Mouse (Mus musculus) intestine, embryonic 14.5 days (tissue): Measurements from ENCODE around the gene Rab40c. TPM values are rescaled to one million over a fixed set of nuclear protein-coding genes. Genes with fewer than 3 reads are reported as not detected.

Source experiments
- ATAC-seq: fragments of 200-750 bp; cut with Nextera tagmentation; replicated peaks from 2 replicates; pipeline ENCODE4 v1.8.0; 2017; ENCODE audit warnings: low read depth, moderate number of reproducible peaks, moderate TSS enrichment, moderate library complexity; ENCODE audit not compliant: low FRiP score, low TSS enrichment
- DNase-seq: peaks from one replicate; pipeline ENCODE4 v3.0.0-alpha.2; 2018; ENCODE audit warnings: low spot score
- H3K27ac ChIP-seq: fragments of 300-500 bp; sonication (generic); 2 replicates; pipeline ENCODE4 v1.5.1; 2014; ENCODE audit warnings: low read depth, mild to moderate bottlenecking, control low read depth
- H3K27me3 ChIP-seq: fragments of 300-500 bp; sonication (generic); replicated peaks from 2 replicates; pipeline ENCODE4 v1.6.1; 2014; ENCODE audit warnings: low read length, control low read depth; ENCODE audit not compliant: control insufficient read depth, insufficient read depth
- H3K36me3 ChIP-seq: fragments of 300-500 bp; sonication (generic); 2 replicates; pipeline ENCODE4 v1.6.1; 2014; ENCODE audit warnings: low read length, control low read depth; ENCODE audit not compliant: control insufficient read depth, insufficient read depth
- H3K4me1 ChIP-seq: fragments of 300-500 bp; sonication (generic); replicated peaks from 2 replicates; pipeline ENCODE4 v1.6.1; 2014; ENCODE audit warnings: low read length, control low read depth, mixed read lengths; ENCODE audit not compliant: control insufficient read depth, insufficient read depth
- H3K4me2 ChIP-seq: fragments of 300-500 bp; sonication (generic); 2 replicates; pipeline ENCODE4 v1.6.1; 2014; ENCODE audit warnings: low read length
- H3K4me3 ChIP-seq: fragments of 300-500 bp; sonication (generic); 2 replicates; pipeline ENCODE4 v1.5.1; 2014; ENCODE audit warnings: low read depth, low read length, control low read depth, mixed read lengths
- H3K9ac ChIP-seq: fragments of 300-500 bp; sonication (generic); 2 replicates; pipeline ENCODE4 v1.6.1; 2014; ENCODE audit warnings: mild to moderate bottlenecking, low read length
- H3K9me3 ChIP-seq: fragments of 300-500 bp; sonication (generic); 2 replicates; pipeline ENCODE4 v1.6.1; 2016; ENCODE audit warnings: low read length, control low read depth; ENCODE audit not compliant: control insufficient read depth
- WGBS: fragments of 180-500 bp; shearing (Covaris S2); extraction: QIAGEN DNeasy Blood & Tissue Kit; methylation state at CpG from one replicate; pipeline ENCODE4 v1.1.7; 2014; 5-methylcytosine and 5-hydroxymethylcytosine counted together
- polyA plus RNA-seq: library from polyadenylated mRNA; unstranded; fragments of >200 nt; fragmentation: Nextera tagmentation; extraction: Ambion mirVana; gene quantifications from 2 replicates; pipeline ENCODE4 v1.2.1, GENCODE M21; 2014

Gene Rab40c
- polyA plus RNA-seq, 1 experiment from 2014 or later: 14.2 TPM

GRCm38 (mm10) chr17:25900193-25900592, 19.3 kb downstream of the Rab40c start:
- H3K4me2 ChIP-seq: no peak overlapping the region
- H3K4me3 ChIP-seq: no peak overlapping the region
- WGBS: 96% methylated on average over 1 of the region's 1 CpGs
- no peaks in the 10 kb centered on the region for H3K36me3 ChIP-seq
- no peaks in the 10 kb centered on the region for H3K9me3 ChIP-seq
- no peak for DNase-seq
- no peak overlapping the region for H3K9ac ChIP-seq
- no peaks in the 10 kb centered on the region for H3K27me3 ChIP-seq
- H3K27ac ChIP-seq: no peak overlapping the region
- H3K4me1 ChIP-seq: no peaks in the 10 kb centered on the region
- no peak for ATAC-seq

DNA sequence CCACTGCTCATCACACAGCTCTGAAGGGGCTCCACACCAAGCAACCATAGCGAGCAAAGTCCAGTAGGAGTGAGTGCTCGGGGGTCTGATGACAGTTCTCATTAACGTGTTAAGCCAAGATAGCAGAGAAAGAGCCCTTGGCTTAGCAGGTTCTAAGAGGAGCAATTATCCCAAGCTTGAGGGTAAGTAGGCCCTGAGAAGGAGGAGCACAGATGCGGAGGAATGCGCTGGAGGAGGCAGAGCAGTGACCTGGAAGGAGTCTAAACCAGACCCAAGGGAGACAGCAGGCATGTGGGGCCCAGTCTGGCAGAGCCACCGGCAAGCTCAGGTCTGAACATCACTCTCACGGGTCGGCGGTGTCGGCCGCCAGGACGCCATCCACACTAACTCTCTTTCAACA, 23.6 kb downstream of the Rab40c start:
- ATAC-seq (no peak), DNase-seq (no peak)
- H3K4me3 ChIP-seq: no peak overlapping the region
- WGBS: 58% methylated on average over 12 of the region's 12 CpGs
- H3K27ac ChIP-seq: no peak overlapping the region
- H3K36me3 ChIP-seq: peaks cover 6% of the 10 kb centered on the region
- no peak overlapping the region for H3K9ac ChIP-seq
- H3K4me1 ChIP-seq: no peaks in the 10 kb centered on the region
- H3K4me2 ChIP-seq: no peak overlapping the region
- H3K27me3 ChIP-seq: no peaks in the 10 kb centered on the region
- no peaks in the 10 kb centered on the region for H3K9me3 ChIP-seq

DNA sequence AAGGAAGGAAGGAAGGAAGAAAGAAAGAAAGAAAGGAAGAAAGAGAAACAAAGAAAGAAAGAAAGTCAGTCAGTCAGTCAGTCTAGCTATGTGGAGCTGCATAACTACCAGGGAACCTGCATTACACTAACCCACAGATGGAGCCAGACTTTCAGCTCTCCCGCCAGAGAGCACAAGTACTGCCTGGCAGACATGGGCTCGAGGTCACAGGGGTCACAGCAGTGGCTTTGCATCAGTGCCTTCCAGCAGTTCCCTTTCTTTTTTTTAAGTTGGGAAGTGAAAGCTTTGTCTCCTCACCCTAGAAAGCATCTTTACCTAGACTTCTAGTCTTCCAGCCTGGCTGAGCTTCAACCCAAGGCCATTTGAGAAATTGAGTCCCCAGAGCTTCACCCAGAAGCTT, 24.1 kb downstream of the Rab40c start:
- Histone ChIP-seq H3K4me3 (no peak overlapping the region), H3K27ac (no peak overlapping the region), H3K9ac (no peak overlapping the region), H3K4me2 (no peak overlapping the region), H3K9me3 (no peaks in the 10 kb centered on the region), H3K4me1 (no peaks in the 10 kb centered on the region), H3K36me3 (peaks cover 8% of the 10 kb centered on the region), H3K27me3 (no peaks in the 10 kb centered on the region)
- no peak for DNase-seq
- WGBS: 29% methylated on average over 2 of the region's 2 CpGs
- no peak for ATAC-seq

- Histone ChIP-seq H3K27me3 (no peaks in the 10 kb centered on the region), H3K4me2 (no peak overlapping the region), H3K4me1 (no peaks in the 10 kb centered on the region), H3K9ac (no peak overlapping the region), H3K36me3 (peaks cover 13% of the 10 kb centered on the region), H3K4me3 (no peak overlapping the region), H3K9me3 (no peaks in the 10 kb centered on the region), H3K27ac (no peak overlapping the region)
- 41% methylated on average over 2 of the region's 2 CpGs for WGBS
- peak; percentile 77 for DNase-seq
- peak; percentile 82 for ATAC-seq
These were observed 25.4 kb downstream of the Rab40c start for GRCm38 (mm10) chr17:25893975-25894617.

DNA sequence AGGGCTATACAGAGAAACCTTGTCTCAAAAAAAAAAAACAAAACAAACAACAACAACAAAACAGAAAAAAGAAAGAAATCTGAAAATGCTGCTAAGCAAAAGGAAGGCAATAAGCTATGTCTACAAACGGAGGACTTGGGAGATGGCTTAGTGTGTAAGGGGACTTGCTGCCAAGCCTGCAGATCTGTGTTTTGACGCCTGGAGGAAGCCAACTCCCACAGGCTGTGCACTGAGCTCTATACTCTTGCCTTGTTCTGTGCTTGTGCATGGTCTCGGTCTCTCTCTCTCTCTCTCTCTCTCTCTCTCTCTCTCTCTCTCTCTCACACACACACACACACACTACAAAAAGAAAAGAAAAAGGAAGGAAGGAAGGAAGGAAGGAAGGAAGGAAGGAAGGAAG, 30.7 kb downstream of the Rab40c start:
- Histone ChIP-seq H3K4me3 (no peak overlapping the region), H3K9me3 (no peaks in the 10 kb centered on the region), H3K36me3 (peaks cover 38% of the 10 kb centered on the region), H3K4me2 (no peak overlapping the region), H3K4me1 (no peaks in the 10 kb centered on the region), H3K27me3 (no peaks in the 10 kb centered on the region), H3K9ac (no peak overlapping the region), H3K27ac (no peak overlapping the region)
- ATAC-seq (no peak), DNase-seq (no peak)
- WGBS: 92% methylated on average over 3 of the region's 3 CpGs

GRCm38 (mm10) chr17:25887467-25887866, 32.1 kb downstream of the Rab40c start:
- WGBS: 73% methylated on average over 10 of the region's 10 CpGs
- ATAC-seq (no peak), DNase-seq (no peak)
- Histone ChIP-seq H3K4me3 (no peak overlapping the region), H3K9me3 (no peaks in the 10 kb centered on the region), H3K36me3 (peaks cover 52% of the 10 kb centered on the region), H3K4me1 (no peaks in the 10 kb centered on the region), H3K27me3 (no peaks in the 10 kb centered on the region), H3K9ac (no peak overlapping the region), H3K27ac (no peak overlapping the region), H3K4me2 (no peak overlapping the region)

DNA sequence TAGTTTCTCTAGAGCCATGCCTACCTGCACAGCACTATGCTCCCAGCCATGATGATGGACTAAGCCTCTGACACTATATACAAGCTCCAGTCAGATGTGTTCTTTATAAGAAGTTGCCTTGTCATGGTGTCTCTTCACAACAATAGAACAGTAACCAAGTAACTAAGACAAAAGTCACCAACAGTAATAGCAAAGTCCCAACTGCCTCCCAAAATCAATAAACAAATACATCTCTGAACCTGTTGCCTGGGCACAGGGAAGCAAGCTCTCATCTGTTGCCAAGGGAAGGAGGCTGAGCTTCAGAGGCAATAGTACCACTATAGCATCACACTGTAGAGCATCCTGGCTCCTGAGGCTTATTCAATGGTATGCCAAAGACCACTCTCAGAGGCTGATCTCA, 32.7 kb downstream of the Rab40c start:
- no peaks in the 10 kb centered on the region for H3K9me3 ChIP-seq
- no peak overlapping the region for H3K9ac ChIP-seq
- H3K36me3 ChIP-seq: peaks cover 58% of the 10 kb centered on the region
- no peak overlapping the region for H3K4me2 ChIP-seq
- ATAC-seq (no peak), DNase-seq (no peak)
- no peak overlapping the region for H3K27ac ChIP-seq
- no peak overlapping the region for H3K4me3 ChIP-seq
- H3K27me3 ChIP-seq: no peaks in the 10 kb centered on the region
- H3K4me1 ChIP-seq: no peaks in the 10 kb centered on the region

DNA sequence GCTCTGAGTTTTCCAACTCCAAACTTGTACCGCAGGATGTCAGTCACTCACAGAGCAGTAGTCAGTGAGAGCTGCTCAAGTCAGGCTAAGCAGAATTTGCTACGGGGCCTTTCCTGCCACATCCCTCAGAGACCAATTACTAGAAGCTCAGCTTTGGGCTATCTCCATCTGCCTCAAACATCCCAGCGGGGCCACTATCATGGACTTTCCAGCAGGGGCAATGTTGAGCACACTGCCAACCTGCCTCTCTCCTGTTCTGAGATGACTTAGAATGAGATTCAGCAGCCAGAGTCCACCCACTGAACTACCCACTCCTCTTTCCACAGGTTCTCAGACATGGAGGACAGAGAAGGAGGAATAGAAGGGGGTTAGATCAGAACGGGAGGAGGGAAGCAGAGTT, 33.9 kb downstream of the Rab40c start:
- DNase-seq: no peak
- 74% methylated on average over 4 of the region's 4 CpGs for WGBS
- Histone ChIP-seq H3K9ac (no peak overlapping the region), H3K36me3 (peaks cover 55% of the 10 kb centered on the region), H3K4me3 (no peak overlapping the region), H3K27ac (no peak overlapping the region), H3K4me2 (no peak overlapping the region), H3K27me3 (no peaks in the 10 kb centered on the region), H3K4me1 (no peaks in the 10 kb centered on the region), H3K9me3 (no peaks in the 10 kb centered on the region)
- ATAC-seq: no peak

- Histone ChIP-seq H3K4me1 (no peaks in the 10 kb centered on the region; the same call in 1 of the 2 replicates), H3K36me3 (peaks cover 54% of the 10 kb centered on the region), H3K4me3 (no peak overlapping the region), H3K9ac (no peak overlapping the region), H3K27me3 (no peaks in the 10 kb centered on the region), H3K9me3 (no peaks in the 10 kb centered on the region), H3K4me2 (no peak overlapping the region), H3K27ac (no peak overlapping the region)
- ATAC-seq (no peak), DNase-seq (no peak)
- 90% methylated on average over 3 of the region's 3 CpGs for WGBS
These were observed 35.7 kb downstream of the Rab40c start for GRCm38 (mm10) chr17:25883824-25884223.
